Mouse (Mus musculus) thymus, adult 18-20 months (tissue): ENCODE results near the gene Cfap54.

Experiments used
- DNase-seq, 2 experiments: peaks; one replicate each; pipeline ENCODE4 v3.0.0; 2022; ENCODE audit warnings: mixed read lengths in 2 of 2

Cfap54 gene

GRCm38 (mm10) chr10:92934506-92934905 is 146.9 kb downstream of the Cfap54 start:
- DNase-seq: no peak

- no peak for DNase-seq
These were observed 147.8 kb downstream of the Cfap54 start for GRCm38 (mm10) chr10:92933616-92934015.

DNA sequence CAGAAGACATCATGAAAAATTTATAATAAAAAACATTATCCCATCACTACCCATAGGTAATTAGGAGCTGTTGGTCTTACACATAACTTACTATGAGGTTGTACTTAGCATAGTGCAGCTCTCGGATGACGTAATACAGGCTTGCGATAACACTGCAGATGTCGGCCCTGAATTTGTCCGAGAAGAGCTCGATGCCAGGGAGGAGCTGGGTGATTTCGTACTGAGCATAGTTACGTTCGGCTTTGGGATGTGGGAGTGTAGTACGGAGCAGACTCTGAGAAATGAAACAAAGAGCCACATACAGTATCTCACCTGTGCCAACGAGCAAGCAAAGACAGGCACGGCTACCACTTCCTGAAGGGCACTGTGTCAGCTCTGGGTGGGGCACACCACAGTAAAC is 149.0 kb downstream of the Cfap54 start:
- DNase-seq: no peak

- DNase-seq: no peak
These were observed 151.4 kb downstream of the Cfap54 start for GRCm38 (mm10) chr10:92930036-92930435.

DNA sequence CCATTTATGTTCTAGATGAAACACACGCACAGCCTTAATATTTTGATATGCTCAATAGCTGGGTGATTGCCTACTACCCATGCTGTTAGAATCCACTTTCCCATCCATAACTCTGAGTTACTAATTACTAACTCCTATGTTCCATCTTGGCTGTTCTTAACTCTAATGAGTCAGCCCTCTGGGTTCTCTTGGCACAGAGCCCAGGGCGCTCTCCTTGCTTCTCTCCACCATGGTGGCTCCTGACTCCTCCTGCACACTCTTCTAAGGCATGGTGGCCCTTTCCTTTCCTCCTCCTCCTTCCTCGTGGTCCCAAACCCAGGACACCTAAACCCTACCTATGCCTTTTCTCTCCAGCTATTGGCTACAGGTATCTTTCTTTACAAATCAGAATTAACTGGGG is 153.2 kb downstream of the Cfap54 start:
- DNase-seq: no peak

- no peak for DNase-seq
These were observed 162.9 kb downstream of the Cfap54 start for GRCm38 (mm10) chr10:92918551-92918950.

DNA sequence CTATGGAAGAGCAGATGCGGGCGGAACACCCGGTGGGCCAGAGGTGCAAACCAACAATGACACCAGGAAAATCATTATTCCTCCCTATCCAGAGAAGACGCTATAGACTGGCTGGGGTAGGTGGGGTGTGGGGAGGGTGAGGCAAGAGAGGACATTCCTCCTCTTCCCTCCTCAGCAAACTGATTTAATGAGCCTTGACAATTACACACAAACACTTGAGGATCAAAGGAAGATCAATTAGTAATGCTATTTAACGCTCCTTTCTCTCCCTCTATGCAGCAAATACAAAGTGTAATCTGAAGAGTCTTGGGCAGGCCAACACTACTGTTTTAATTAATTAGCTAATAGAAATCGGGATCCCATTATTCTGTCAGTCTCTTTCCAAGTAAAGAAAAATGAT is 174.2 kb downstream of the Cfap54 start:
- no peak for DNase-seq

- no peak for DNase-seq
These were observed 193.0 kb downstream of the Cfap54 start for GRCm38 (mm10) chr10:92888466-92888865.

DNA sequence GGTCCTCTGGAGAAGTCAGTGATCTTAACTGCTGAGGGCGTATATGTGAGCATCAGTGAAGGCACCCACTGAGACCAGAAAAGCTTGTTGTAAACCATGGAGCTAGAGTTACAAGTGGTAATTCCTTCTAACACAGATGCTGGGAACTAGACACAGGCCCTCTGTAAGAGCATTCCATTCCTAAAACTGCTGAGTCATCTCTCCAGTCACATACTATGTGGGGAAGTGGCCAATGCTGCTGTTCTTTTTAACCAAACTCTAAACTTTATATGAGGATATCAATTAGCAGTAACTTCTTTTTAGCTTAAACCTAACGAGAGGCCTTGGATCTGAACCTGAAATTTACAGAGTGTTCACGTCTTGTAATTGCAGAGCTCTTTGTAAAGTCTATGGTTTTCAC is 203.4 kb downstream of the Cfap54 start:
- no peak for DNase-seq

DNA sequence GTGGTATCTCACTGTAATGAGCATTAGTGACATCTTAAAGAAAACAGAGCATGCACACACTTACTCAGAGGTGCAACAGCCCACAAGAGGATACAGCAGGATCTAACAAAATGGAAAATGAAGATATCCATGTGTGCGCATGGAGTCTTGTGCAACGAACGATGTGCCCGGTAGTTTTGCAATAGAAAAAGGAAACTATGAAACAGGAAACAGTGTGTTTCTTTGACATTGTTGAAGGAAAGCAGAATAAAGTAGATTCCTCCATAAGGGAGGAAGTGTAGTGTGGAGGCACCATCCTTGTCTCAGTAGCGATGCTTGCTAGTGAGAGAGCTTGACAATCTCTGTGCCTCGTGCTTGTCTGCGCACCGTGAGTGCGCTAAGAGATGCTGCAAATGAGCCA is 240.4 kb downstream of the Cfap54 start:
- no peak for DNase-seq

GRCm38 (mm10) chr10:92837572-92837971 is 243.8 kb downstream of the Cfap54 start:
- no peak for DNase-seq

- DNase-seq: no peak
These were observed 244.4 kb downstream of the Cfap54 start for GRCm38 (mm10) chr10:92837045-92837444.

DNA sequence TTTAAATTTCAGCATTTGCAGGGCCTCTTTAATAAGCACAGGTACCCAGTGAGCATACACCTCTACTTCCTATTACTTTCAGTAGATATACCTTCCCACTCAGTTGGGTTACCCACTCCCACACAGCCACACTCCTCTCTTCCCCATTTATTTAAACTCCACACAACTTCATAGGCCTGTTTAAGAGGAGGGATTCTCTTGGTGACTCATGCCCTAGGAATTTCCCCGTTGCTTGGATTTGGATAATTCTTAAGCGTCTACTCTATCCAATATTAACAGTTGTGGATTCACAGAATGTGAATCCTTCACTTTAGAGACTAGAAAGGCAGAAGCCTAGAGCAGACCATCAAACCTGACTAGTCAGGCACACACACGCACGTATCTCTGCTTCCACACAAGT is 259.9 kb downstream of the Cfap54 start:
- no peak for DNase-seq

DNA sequence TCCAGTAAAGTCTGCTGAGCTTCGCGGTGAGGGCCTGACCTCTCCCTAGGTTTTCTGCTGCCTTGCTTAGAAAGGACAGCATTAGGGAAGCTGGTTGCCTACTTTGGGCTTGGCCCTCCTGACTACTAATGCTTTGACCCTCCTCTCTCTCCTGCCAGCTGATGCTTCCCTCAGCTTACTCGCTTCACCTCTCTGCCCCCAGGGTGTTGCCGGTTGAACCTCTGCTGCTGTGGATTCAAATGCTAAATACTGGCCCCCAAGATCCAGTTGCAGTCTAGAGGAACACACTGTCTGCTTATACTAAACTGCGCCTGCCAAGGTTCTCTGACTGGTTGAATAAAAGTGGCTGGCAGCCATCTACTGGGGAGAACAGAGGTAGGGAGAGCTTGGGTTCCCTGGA is 263.2 kb downstream of the Cfap54 start:
- no peak for DNase-seq

DNA sequence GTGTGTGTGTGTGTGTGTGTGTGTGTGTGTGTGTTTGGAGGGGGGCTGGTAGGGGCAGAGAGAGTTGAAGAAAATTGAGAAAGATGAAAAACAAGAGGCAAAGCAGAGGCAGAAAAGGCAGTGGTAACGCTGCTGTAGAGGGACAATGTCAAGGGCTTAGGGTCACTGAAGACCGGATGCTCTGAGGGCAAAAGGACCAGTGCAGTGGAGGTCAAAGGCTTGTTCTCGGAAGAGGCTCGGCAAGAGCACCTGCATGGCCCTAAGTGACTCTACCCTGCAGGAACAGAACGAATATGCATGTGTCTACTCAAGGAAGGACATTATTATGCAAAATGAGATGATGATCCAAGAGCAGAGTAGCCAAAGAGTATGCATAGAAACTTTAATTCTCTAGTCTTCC is 264.5 kb downstream of the Cfap54 start:
- no peak for DNase-seq

GRCm38 (mm10) chr10:92810894-92811293 is 270.5 kb downstream of the Cfap54 start:
- DNase-seq: no peak

- DNase-seq: no peak
These were observed 289.5 kb downstream of the Cfap54 start for GRCm38 (mm10) chr10:92791908-92792307.

DNA sequence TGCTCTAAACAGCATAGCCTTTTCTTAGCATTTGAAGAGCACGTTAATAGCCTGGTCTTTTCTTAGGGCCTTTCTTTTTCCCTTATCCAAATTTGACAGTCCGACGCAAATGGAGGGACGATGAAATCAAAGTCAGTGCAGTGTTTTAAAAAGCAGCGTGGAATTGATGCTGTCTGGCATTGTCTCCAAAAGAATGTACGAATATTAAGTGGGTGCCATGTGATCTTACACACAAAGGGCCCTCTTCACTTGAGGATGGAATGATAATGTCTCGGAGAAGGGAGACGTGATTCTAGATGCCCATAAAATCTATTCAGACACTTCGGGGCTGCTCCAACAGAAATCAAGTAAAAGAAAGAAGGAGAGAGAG is 289.9 kb downstream of the Cfap54 start:
- DNase-seq: no peak

GRCm38 (mm10) chr10:92790893-92791530 is 290.4 kb downstream of the Cfap54 start:
- DNase-seq: no peak

DNA sequence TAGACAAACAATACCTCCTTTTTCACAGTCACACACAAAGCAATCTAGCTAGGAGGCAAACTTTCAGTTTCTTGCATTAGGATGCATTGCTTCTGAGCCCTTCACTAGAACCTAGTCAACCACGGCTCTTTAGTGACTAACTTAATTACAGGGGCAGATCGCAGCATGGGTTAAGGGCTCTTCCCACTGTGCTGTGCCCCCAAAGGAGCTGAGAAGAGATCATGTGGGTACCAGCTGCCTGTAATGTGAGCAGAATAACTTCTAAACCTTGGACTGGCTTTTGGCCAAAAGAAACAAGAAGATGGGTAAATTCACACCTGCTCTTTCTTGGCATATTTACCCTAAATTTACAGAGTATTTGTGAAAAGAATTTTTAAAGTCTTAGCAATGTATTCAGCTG is 291.2 kb downstream of the Cfap54 start:
- DNase-seq: no peak

DNA sequence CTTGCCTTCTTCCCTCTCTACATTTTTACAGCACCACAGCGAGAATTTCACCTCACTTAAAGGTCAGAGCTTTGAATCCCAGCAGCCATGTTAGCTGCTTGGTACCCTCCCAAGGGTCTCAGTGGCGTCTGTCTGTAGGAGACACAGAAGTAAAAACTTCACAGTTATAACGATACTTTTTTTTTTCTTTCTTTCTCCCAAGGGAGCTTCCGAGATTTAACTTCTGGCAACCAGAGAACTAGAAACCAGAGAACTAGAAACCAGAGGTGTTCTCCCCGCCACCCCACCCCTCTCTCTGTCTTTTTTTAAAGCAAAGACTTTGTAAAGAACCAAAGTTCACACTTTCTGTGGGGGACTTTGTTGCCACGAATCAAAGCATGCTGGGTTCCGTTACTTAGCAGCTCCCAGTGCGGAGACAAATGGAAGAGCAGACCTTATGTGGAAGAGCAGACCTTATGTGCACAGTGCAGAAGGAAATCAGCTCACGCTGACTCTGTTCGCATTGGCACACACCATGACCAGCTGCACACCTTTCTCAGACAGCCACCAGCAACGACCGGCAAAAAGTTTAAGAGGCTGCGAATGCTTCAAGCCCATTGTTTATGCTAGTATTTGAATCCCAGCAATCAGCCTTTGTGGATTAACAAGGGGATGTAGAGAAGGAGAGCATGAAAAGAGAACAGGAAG is 292.9 kb downstream of the Cfap54 start:
- no peak for DNase-seq

- no peak for DNase-seq
These were observed 298.7 kb downstream of the Cfap54 start for GRCm38 (mm10) chr10:92782691-92783090.

DNA sequence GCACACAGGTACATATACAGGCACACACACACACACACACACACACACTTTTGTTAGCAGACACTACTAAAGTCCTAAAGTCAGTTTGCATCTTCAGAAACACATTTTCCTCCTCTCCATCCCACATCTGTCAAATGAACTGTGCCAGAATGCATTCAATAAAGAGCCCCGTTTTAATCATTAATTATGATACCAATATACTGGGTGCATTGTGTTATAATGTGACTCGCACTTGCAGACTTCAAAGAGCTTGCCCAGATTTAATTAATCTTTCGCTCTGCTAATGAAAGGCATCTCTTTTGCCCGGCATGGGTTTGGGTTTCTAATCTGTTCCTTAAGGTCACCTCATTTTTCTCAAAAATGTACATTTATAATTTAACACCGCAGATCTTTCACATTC is 327.1 kb downstream of the Cfap54 start:
- DNase-seq: no peak

DNA sequence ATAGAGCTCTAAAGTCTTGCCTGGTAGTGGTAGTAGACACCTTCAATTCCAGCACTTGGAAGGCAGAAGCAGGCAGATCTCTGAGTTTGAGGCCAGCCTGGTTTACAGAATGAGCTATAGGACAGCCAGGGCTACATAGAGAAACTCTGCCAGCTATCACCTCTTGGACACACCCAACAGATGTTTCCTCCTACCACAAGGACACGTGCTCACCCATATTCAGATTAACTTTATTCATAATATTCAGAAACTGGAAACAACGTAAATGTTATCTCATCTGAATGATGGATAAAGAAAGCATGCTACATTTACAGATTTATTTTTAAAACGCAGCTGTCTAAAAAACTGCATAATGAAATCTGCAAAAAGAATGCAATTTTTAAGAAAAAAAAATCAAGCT is 351.1 kb downstream of the Cfap54 start:
- no peak for DNase-seq

DNA sequence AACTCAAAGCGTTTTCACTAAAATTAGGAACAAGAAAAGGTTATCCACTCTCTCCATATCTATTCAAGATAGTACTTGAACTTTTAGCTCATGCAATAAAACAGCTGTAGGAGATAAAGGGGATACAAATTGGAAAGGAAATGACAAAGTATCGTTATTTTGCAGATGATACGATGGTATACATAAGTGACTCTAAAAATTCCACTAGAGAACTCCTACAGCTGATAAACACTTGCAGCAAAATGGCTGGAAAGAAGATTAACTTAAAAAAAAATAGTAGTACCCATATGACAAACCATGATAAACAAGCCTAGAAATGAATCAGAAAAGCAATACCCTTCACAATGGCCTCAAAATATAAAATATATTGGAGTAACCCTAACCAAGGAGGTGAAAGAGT is 352.7 kb downstream of the Cfap54 start:
- no peak for DNase-seq
